Mouse (Mus musculus): ENCODE measurements around the gene Eaf2. TPM values are rescaled to one million over a fixed set of nuclear protein-coding genes. Genes with fewer than 3 reads are reported as not detected.

Eaf2 gene
- polyA plus RNA-seq, 1 experiment: 1.2 TPM

- Histone ChIP-seq H3K27ac (ENCODE audit: control insufficient read depth, insufficient read depth, low read length) (no peak overlapping the region), H3K4me1 (replicated peaks; ENCODE audit: control insufficient read depth, insufficient read depth, low read length) (no peaks in the 10 kb centered on the region), H3K27me3 (ENCODE audit: control insufficient read depth, insufficient read depth, low read length) (no peaks in the 10 kb centered on the region), H3K4me3 (ENCODE audit: control insufficient read depth, insufficient read depth, low read length) (no peak overlapping the region), H3K36me3 (ENCODE audit: control insufficient read depth, insufficient read depth, low read length) (no peaks in the 10 kb centered on the region)
- TF ChIP-seq POLR2A (IDR thresholded peaks at IDR 0.05; ENCODE audit: control insufficient read depth, extremely low read depth, insufficient read depth, low read length, poor library complexity) (no peak), CTCF (IDR thresholded peaks at IDR 0.05; ENCODE audit: borderline replicate concordance, control insufficient read depth, extremely low read depth, insufficient read depth, low read length, poor library complexity) (no peak)
- WGBS: 92% methylated on average over 4 of the region's 4 CpGs
- no peak for DNase-seq
Measured at GRCm38 (mm10) chr16:36770830-36771229, 104.0 kb downstream of the Eaf2 start.

GRCm38 (mm10) chr16:36770191-36770771 lies 104.5 kb downstream of the Eaf2 start:
- H3K27me3 ChIP-seq (ENCODE audit: control insufficient read depth, insufficient read depth, low read length): no peaks in the 10 kb centered on the region
- no peak overlapping the region for H3K27ac ChIP-seq (ENCODE audit: control insufficient read depth, insufficient read depth, low read length)
- H3K4me3 ChIP-seq (ENCODE audit: control insufficient read depth, insufficient read depth, low read length): no peak overlapping the region
- no peaks in the 10 kb centered on the region for H3K4me1 ChIP-seq (replicated peaks; ENCODE audit: control insufficient read depth, insufficient read depth, low read length)
- H3K36me3 ChIP-seq (ENCODE audit: control insufficient read depth, insufficient read depth, low read length): no peaks in the 10 kb centered on the region
- WGBS: 77% methylated on average over 9 of the region's 13 CpGs
- no peak for DNase-seq
- TF ChIP-seq CTCF (IDR thresholded peaks at IDR 0.05; ENCODE audit: borderline replicate concordance, control insufficient read depth, extremely low read depth, insufficient read depth, low read length, poor library complexity) (no peak), POLR2A (IDR thresholded peaks at IDR 0.05; ENCODE audit: control insufficient read depth, extremely low read depth, insufficient read depth, low read length, poor library complexity) (no peak)

GRCm38 (mm10) chr16:36751979-36752378 lies 122.8 kb downstream of the Eaf2 start:
- TF ChIP-seq CTCF (IDR thresholded peaks at IDR 0.05; ENCODE audit: borderline replicate concordance, control insufficient read depth, extremely low read depth, insufficient read depth, low read length, poor library complexity): no peak
- no peak for TF ChIP-seq POLR2A (IDR thresholded peaks at IDR 0.05; ENCODE audit: control insufficient read depth, extremely low read depth, insufficient read depth, low read length, poor library complexity)
- Histone ChIP-seq H3K4me1 (replicated peaks; ENCODE audit: control insufficient read depth, insufficient read depth, low read length) (no peaks in the 10 kb centered on the region), H3K4me3 (ENCODE audit: control insufficient read depth, insufficient read depth, low read length) (no peak overlapping the region), H3K27me3 (ENCODE audit: control insufficient read depth, insufficient read depth, low read length) (no peaks in the 10 kb centered on the region), H3K27ac (ENCODE audit: control insufficient read depth, insufficient read depth, low read length) (no peak overlapping the region), H3K36me3 (ENCODE audit: control insufficient read depth, insufficient read depth, low read length) (no peaks in the 10 kb centered on the region)
- DNase-seq: no peak
- 70% methylated on average over 3 of the region's 3 CpGs for WGBS

- 64% methylated on average over 2 of the region's 2 CpGs for WGBS
- TF ChIP-seq CTCF (IDR thresholded peaks at IDR 0.05; ENCODE audit: borderline replicate concordance, control insufficient read depth, extremely low read depth, insufficient read depth, low read length, poor library complexity) (no peak), POLR2A (IDR thresholded peaks at IDR 0.05; ENCODE audit: control insufficient read depth, extremely low read depth, insufficient read depth, low read length, poor library complexity) (no peak)
- H3K27ac ChIP-seq (ENCODE audit: control insufficient read depth, insufficient read depth, low read length): no peak overlapping the region
Measured at GRCm38 (mm10) chr16:36747767-36748166, 127.0 kb downstream of the Eaf2 start.

GRCm38 (mm10) chr16:36747068-36747467 lies 127.7 kb downstream of the Eaf2 start:
- no peaks in the 10 kb centered on the region for H3K4me1 ChIP-seq (replicated peaks; ENCODE audit: control insufficient read depth, insufficient read depth, low read length)
- WGBS: 91% methylated on average over 4 of the region's 4 CpGs
- TF ChIP-seq POLR2A (IDR thresholded peaks at IDR 0.05; ENCODE audit: control insufficient read depth, extremely low read depth, insufficient read depth, low read length, poor library complexity): no peak
- TF ChIP-seq CTCF (IDR thresholded peaks at IDR 0.05; ENCODE audit: borderline replicate concordance, control insufficient read depth, extremely low read depth, insufficient read depth, low read length, poor library complexity): no peak

More at GRCm38 (mm10) chr16:36747767-36748166, 127.0 kb downstream of the Eaf2 start:
- Histone ChIP-seq H3K36me3 (ENCODE audit: control insufficient read depth, insufficient read depth, low read length) (no peaks in the 10 kb centered on the region), H3K27me3 (ENCODE audit: control insufficient read depth, insufficient read depth, low read length) (no peaks in the 10 kb centered on the region), H3K4me1 (replicated peaks; ENCODE audit: control insufficient read depth, insufficient read depth, low read length) (no peaks in the 10 kb centered on the region), H3K4me3 (ENCODE audit: control insufficient read depth, insufficient read depth, low read length) (no peak overlapping the region)
- DNase-seq: no peak

GRCm38 (mm10) chr16:36743580-36743979 lies 131.2 kb downstream of the Eaf2 start:
- Histone ChIP-seq H3K4me1 (replicated peaks; ENCODE audit: control insufficient read depth, insufficient read depth, low read length) (no peaks in the 10 kb centered on the region), H3K4me3 (ENCODE audit: control insufficient read depth, insufficient read depth, low read length) (no peak overlapping the region), H3K27ac (ENCODE audit: control insufficient read depth, insufficient read depth, low read length) (no peak overlapping the region), H3K36me3 (ENCODE audit: control insufficient read depth, insufficient read depth, low read length) (no peaks in the 10 kb centered on the region), H3K27me3 (ENCODE audit: control insufficient read depth, insufficient read depth, low read length) (no peaks in the 10 kb centered on the region)
- DNase-seq: no peak
- TF ChIP-seq CTCF (IDR thresholded peaks at IDR 0.05; ENCODE audit: borderline replicate concordance, control insufficient read depth, extremely low read depth, insufficient read depth, low read length, poor library complexity) (no peak), POLR2A (IDR thresholded peaks at IDR 0.05; ENCODE audit: control insufficient read depth, extremely low read depth, insufficient read depth, low read length, poor library complexity) (no peak)
- 96% methylated on average over 8 of the region's 8 CpGs for WGBS

More at GRCm38 (mm10) chr16:36747068-36747467, 127.7 kb downstream of the Eaf2 start:
- no peaks in the 10 kb centered on the region for H3K27me3 ChIP-seq (ENCODE audit: control insufficient read depth, insufficient read depth, low read length)
- DNase-seq: no peak
- no peak overlapping the region for H3K27ac ChIP-seq (ENCODE audit: control insufficient read depth, insufficient read depth, low read length)
- H3K4me3 ChIP-seq (ENCODE audit: control insufficient read depth, insufficient read depth, low read length): no peak overlapping the region
- H3K36me3 ChIP-seq (ENCODE audit: control insufficient read depth, insufficient read depth, low read length): no peaks in the 10 kb centered on the region

Other genes with a start within 250 kb of the Eaf2 start
- 10.7 and 15.3 TPM in 2 replicates for gene Cd86, start 208.9 kb downstream of the Eaf2 start, polyA plus RNA-seq (2012; rRNA removed)
- gene Ildr1, start 181.0 kb downstream of the Eaf2 start, polyA plus RNA-seq (2012; rRNA removed): 6.5 and 7.1 TPM in 2 replicates
- 5.5 and 7.1 TPM in 2 replicates for gene Slc15a2, start 90.0 kb downstream of the Eaf2 start, polyA plus RNA-seq (2012; rRNA removed)
- 2.6 and 4.1 TPM in 2 replicates for gene Iqcb1, start 46.6 kb downstream of the Eaf2 start, polyA plus RNA-seq (2012; rRNA removed)
- 46.6 and 47.6 TPM in 2 replicates for gene Golgb1, start 137 bp upstream of the Eaf2 start, polyA plus RNA-seq (2012; rRNA removed)
- gene Hcls1, start 60.0 kb upstream of the Eaf2 start, polyA plus RNA-seq (2012; rRNA removed): 118 and 132 TPM in 2 replicates
- gene Fbxo40, start 115.5 kb upstream of the Eaf2 start, polyA plus RNA-seq (2012; rRNA removed): 0.96 and 2.3 TPM in 2 replicates
- gene Polq, start 136.8 kb upstream of the Eaf2 start, polyA plus RNA-seq (2012; rRNA removed): 2.3 and 2.5 TPM in 2 replicates

Data from thymus, adult 2 months (tissue).